Mouse (Mus musculus) hindbrain, embryonic 14.5 days (tissue): ENCODE results near the gene Nacc2. TPM values are rescaled to one million over a fixed set of nuclear protein-coding genes. Genes with fewer than 3 reads are reported as not detected.

Experiments
- ATAC-seq: fragments of 200-750 bp; cut with Nextera tagmentation; 2 replicates; pipeline ENCODE4 v1.8.0; 2017; ENCODE audit warnings: moderate number of reproducible peaks, mild to moderate bottlenecking, moderate TSS enrichment, moderate library complexity; ENCODE audit not compliant: low FRiP score
- DNase-seq: peaks from one replicate; pipeline ENCODE4 v3.0.0-alpha.2; 2015; ENCODE audit warnings: low spot score
- H3K27ac ChIP-seq: fragments of 300-500 bp; sonication (generic); 2 replicates; pipeline ENCODE4 v1.5.1; 2014; ENCODE audit warnings: mild to moderate bottlenecking, moderate library complexity
- H3K27me3 ChIP-seq: fragments of 300-500 bp; sonication (generic); 2 replicates; pipeline ENCODE4 v1.6.1; 2014; ENCODE audit warnings: mild to moderate bottlenecking, low read length, mixed read lengths; ENCODE audit not compliant: control insufficient read depth, insufficient read depth
- H3K36me3 ChIP-seq: fragments of 300-500 bp; sonication (generic); replicated peaks from 2 replicates; pipeline ENCODE4 v1.6.1; 2014; ENCODE audit not compliant: control insufficient read depth, insufficient read depth
- H3K4me1 ChIP-seq: fragments of 300-500 bp; sonication (generic); replicated peaks from 2 replicates; pipeline ENCODE4 v1.6.1; 2014; ENCODE audit warnings: antibody characterized with exemption, low read length, mixed read lengths; ENCODE audit not compliant: control insufficient read depth, insufficient read depth
- H3K4me2 ChIP-seq: fragments of 300-500 bp; sonication (generic); replicated peaks from 2 replicates; pipeline ENCODE4 v1.6.1; 2014; ENCODE audit warnings: mild to moderate bottlenecking, moderate library complexity
- H3K4me3 ChIP-seq: fragments of 300-500 bp; sonication (generic); replicated peaks from 2 replicates; pipeline ENCODE4 v1.5.1; 2014; ENCODE audit warnings: mild to moderate bottlenecking, low read length
- H3K9ac ChIP-seq: fragments of 300-500 bp; sonication (generic); 2 replicates; pipeline ENCODE4 v1.6.1; 2014
- H3K9me3 ChIP-seq: fragments of 300-500 bp; sonication (generic); 2 replicates; pipeline ENCODE4 v1.6.1; 2016; ENCODE audit warnings: low read length; ENCODE audit not compliant: control insufficient read depth
- WGBS: fragments of 180-500 bp; shearing (Covaris S2); extraction: QIAGEN DNeasy Blood & Tissue Kit; methylation state at CpG from one replicate; pipeline ENCODE4 v1.1.7; 2014; 5-methylcytosine and 5-hydroxymethylcytosine counted together
- polyA plus RNA-seq: library from polyadenylated mRNA; unstranded; fragments of >200 nt; fragmentation: Nextera tagmentation; extraction: Ambion mirVana; gene quantifications from 2 replicates; pipeline ENCODE4 v1.2.1, GENCODE M21; 2014

Nacc2 gene
- polyA plus RNA-seq, 1 experiment from 2014 or later = 19.2 TPM

- no peak overlapping the region for H3K4me3 ChIP-seq
- H3K4me1 ChIP-seq = peaks cover 26% of the 10 kb centered on the region
- no peaks in the 10 kb centered on the region for H3K36me3 ChIP-seq
- WGBS = 10% methylated on average over 4 of the region's 4 CpGs
- no peaks in the 10 kb centered on the region for H3K27me3 ChIP-seq
- H3K9me3 ChIP-seq = no peaks in the 10 kb centered on the region
- peak; percentile 72 for ATAC-seq
- peak; percentile 90 for DNase-seq
- H3K27ac ChIP-seq = no peak overlapping the region
- no peak overlapping the region for H3K9ac ChIP-seq
- no peak overlapping the region for H3K4me2 ChIP-seq
Measured at GRCm38 (mm10) chr2:26153909-26154340, 30.9 kb upstream of the Nacc2 start.

- H3K4me2 ChIP-seq = no peak overlapping the region
- no peaks in the 10 kb centered on the region for H3K36me3 ChIP-seq
- H3K9ac ChIP-seq = no peak overlapping the region
- H3K4me1 ChIP-seq = peaks cover 26% of the 10 kb centered on the region
- no peaks in the 10 kb centered on the region for H3K27me3 ChIP-seq
- no peak overlapping the region for H3K4me3 ChIP-seq
- no peak overlapping the region for H3K27ac ChIP-seq
- ATAC-seq (no peak), DNase-seq (peak; percentile 37)
- 35% methylated on average over 4 of the region's 4 CpGs for WGBS
- H3K9me3 ChIP-seq = no peaks in the 10 kb centered on the region
Measured at GRCm38 (mm10) chr2:26153295-26153694, 30.3 kb upstream of the Nacc2 start.

- Histone ChIP-seq H3K27me3 (no peaks in the 10 kb centered on the region), H3K4me2 (no peak overlapping the region), H3K36me3 (no peaks in the 10 kb centered on the region), H3K9me3 (no peaks in the 10 kb centered on the region), H3K4me1 (no peaks in the 10 kb centered on the region; the same call in 1 of the 2 replicates), H3K4me3 (no peak overlapping the region), H3K9ac (no peak overlapping the region), H3K27ac (no peak overlapping the region)
- DNase-seq (no peak), ATAC-seq (no peak)
- 42% methylated on average over 7 of the region's 7 CpGs for WGBS
Measured at GRCm38 (mm10) chr2:26147706-26148370, 24.8 kb upstream of the Nacc2 start.

- no peak for ATAC-seq
- no peaks in the 10 kb centered on the region for H3K9me3 ChIP-seq
- H3K4me1 ChIP-seq = no peaks in the 10 kb centered on the region; the same call in 1 of the 2 replicates
- no peak overlapping the region for H3K9ac ChIP-seq
- no peaks in the 10 kb centered on the region for H3K36me3 ChIP-seq
- no peak overlapping the region for H3K4me3 ChIP-seq
- WGBS = 54% methylated on average over 7 of the region's 7 CpGs
- no peak overlapping the region for H3K27ac ChIP-seq
- H3K4me2 ChIP-seq = no peak overlapping the region
- no peaks in the 10 kb centered on the region for H3K27me3 ChIP-seq
- no peak for DNase-seq
Measured at GRCm38 (mm10) chr2:26146337-26147042, 23.5 kb upstream of the Nacc2 start.

- Histone ChIP-seq H3K36me3 (no peaks in the 10 kb centered on the region), H3K9ac (no peak overlapping the region), H3K27ac (no peak overlapping the region), H3K4me3 (no peak overlapping the region), H3K4me1 (peaks cover 5% of the 10 kb centered on the region), H3K4me2 (no peak overlapping the region), H3K9me3 (no peaks in the 10 kb centered on the region), H3K27me3 (no peaks in the 10 kb centered on the region)
- no peak for DNase-seq
- WGBS = 88% methylated on average over 4 of the region's 4 CpGs
- ATAC-seq = no peak
Measured at GRCm38 (mm10) chr2:26145113-26145512, 22.1 kb upstream of the Nacc2 start.

- ATAC-seq = no peak
- H3K36me3 ChIP-seq = no peaks in the 10 kb centered on the region
Measured at GRCm38 (mm10) chr2:26144331-26144730, 21.3 kb upstream of the Nacc2 start.

GRCm38 (mm10) chr2:26143556-26143955 lies 20.5 kb upstream of the Nacc2 start:
- H3K36me3 ChIP-seq = no peaks in the 10 kb centered on the region
- peaks cover 14% of the 10 kb centered on the region for H3K4me1 ChIP-seq
- no peak overlapping the region for H3K4me2 ChIP-seq
- no peak overlapping the region for H3K4me3 ChIP-seq
- H3K9me3 ChIP-seq = no peaks in the 10 kb centered on the region
- no peak for ATAC-seq
- no peak overlapping the region for H3K9ac ChIP-seq
- WGBS = 65% methylated on average over 2 of the region's 2 CpGs
- no peak for DNase-seq
- no peaks in the 10 kb centered on the region for H3K27me3 ChIP-seq
- no peak overlapping the region for H3K27ac ChIP-seq

More at GRCm38 (mm10) chr2:26144331-26144730, 21.3 kb upstream of the Nacc2 start:
- Histone ChIP-seq H3K9me3 (no peaks in the 10 kb centered on the region), H3K4me2 (no peak overlapping the region), H3K27me3 (no peaks in the 10 kb centered on the region), H3K4me3 (no peak overlapping the region), H3K27ac (no peak overlapping the region), H3K9ac (no peak overlapping the region), H3K4me1 (peaks cover 7% of the 10 kb centered on the region)
- DNase-seq = no peak
- 84% methylated on average over 4 of the region's 4 CpGs for WGBS

- no peak overlapping the region for H3K4me3 ChIP-seq
- no peak overlapping the region for H3K27ac ChIP-seq
- H3K4me1 ChIP-seq = peaks cover 19% of the 10 kb centered on the region
- H3K4me2 ChIP-seq = no peak overlapping the region
- ATAC-seq (no peak), DNase-seq (no peak)
- no peaks in the 10 kb centered on the region for H3K9me3 ChIP-seq
- WGBS = 91% methylated on average over 3 of the region's 3 CpGs
- H3K27me3 ChIP-seq = no peaks in the 10 kb centered on the region
- H3K9ac ChIP-seq = no peak overlapping the region
- no peaks in the 10 kb centered on the region for H3K36me3 ChIP-seq
Measured at GRCm38 (mm10) chr2:26142986-26143385, 20.0 kb upstream of the Nacc2 start.

- 66% methylated on average over 12 of the region's 12 CpGs for WGBS
- H3K27me3 ChIP-seq = no peaks in the 10 kb centered on the region
- 0 out of 2 replicates have a peak overlapping the region, but pooled peaks have one; percentile 83 for H3K4me2 ChIP-seq
- peak; percentile 59 for DNase-seq
- no peak for ATAC-seq
- no peak overlapping the region for H3K4me3 ChIP-seq
- H3K27ac ChIP-seq = no peak overlapping the region
- no peaks in the 10 kb centered on the region for H3K36me3 ChIP-seq
- no peaks in the 10 kb centered on the region for H3K9me3 ChIP-seq
- H3K9ac ChIP-seq = no peak overlapping the region
- peaks cover 19% of the 10 kb centered on the region for H3K4me1 ChIP-seq
Measured at GRCm38 (mm10) chr2:26141893-26142635, 19.0 kb upstream of the Nacc2 start.
